Mouse (Mus musculus): ENCODE measurements around the gene Wrap73. TPM values are rescaled to one million over a fixed set of nuclear protein-coding genes. Genes with fewer than 3 reads are reported as not detected.

Wrap73 gene
- polyA plus RNA-seq, 1 experiment from 2014 or later, result 28.5 TPM

DNA sequence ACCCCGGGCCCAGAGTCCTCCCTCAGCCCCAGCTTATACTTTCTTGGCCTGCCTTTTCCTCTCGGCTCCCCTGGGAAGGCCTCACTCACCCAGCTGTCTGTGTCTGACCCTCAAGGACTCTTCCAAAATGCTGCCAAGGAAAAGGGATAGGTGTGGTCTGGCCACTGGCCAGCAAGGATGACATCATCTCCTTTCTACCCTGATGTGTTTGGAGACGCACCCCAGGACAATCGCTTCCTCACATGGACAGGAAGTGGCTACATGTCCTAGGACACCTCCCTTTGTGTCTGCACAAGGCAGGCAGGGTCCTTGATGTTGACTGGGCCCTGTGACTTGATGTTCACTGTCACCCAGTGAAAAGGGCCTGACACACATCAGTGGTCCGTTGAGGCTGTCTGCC lies 63.2 kb downstream of the Wrap73 start:
- H3K27me3 ChIP-seq (ENCODE audit: insufficient read depth, low read length), result no peaks in the 10 kb centered on the region
- no peaks in the 10 kb centered on the region for H3K36me3 ChIP-seq (ENCODE audit: insufficient read depth, low read length)
- H3K4me3 ChIP-seq (replicated peaks; ENCODE audit: low read depth, low read length), result no peak overlapping the region
- H3K4me2 ChIP-seq (ENCODE audit: low read length), result no peak overlapping the region
- no peak overlapping the region for H3K9ac ChIP-seq (ENCODE audit: low read depth, low read length)
- no peak overlapping the region for H3K27ac ChIP-seq
- H3K4me1 ChIP-seq (replicated peaks; ENCODE audit: insufficient read depth, low read length), result 0 out of 2 replicates have a peak, but pooled peaks cover 3% of the 10 kb centered on the region
- ATAC-seq (replicated peaks; ENCODE audit: low FRiP score, low read depth) (no peak), DNase-seq (ENCODE audit: low spot score) (no peak)
- 73% methylated on average over 5 of the region's 5 CpGs for WGBS
- TF ChIP-seq CTCF (IDR thresholded peaks at IDR 0.05; ENCODE audit: low read depth), result no peak
- no peaks in the 10 kb centered on the region for H3K9me3 ChIP-seq (replicated peaks; ENCODE audit: low read length)

DNA sequence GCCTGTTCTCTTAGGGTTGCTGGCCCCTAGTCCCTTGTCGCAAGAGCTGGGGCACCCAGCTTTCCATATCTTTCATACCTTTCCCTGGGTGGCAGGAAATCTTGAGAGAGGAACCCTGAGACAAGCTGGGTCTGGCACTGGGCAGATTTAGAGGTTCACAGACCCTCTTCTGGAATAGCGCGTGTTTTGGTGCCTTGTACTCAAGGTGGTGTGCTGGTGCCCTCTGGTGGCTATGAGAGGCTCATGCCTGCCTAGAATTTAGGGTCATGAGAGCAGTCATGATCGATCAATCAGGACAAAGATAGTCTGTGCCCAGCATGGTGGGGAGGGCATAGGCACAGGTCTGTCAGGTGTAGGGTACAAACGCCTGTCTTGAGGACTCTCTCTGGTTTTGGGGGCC lies 65.1 kb downstream of the Wrap73 start:
- no peak overlapping the region for H3K4me2 ChIP-seq (ENCODE audit: low read length)
- no peak overlapping the region for H3K4me3 ChIP-seq (replicated peaks; ENCODE audit: low read depth, low read length)
- ATAC-seq (replicated peaks; ENCODE audit: low FRiP score, low read depth) (no peak), DNase-seq (ENCODE audit: low spot score) (peak; percentile 84)
- H3K9me3 ChIP-seq (replicated peaks; ENCODE audit: low read length), result no peaks in the 10 kb centered on the region
- no peaks in the 10 kb centered on the region for H3K27me3 ChIP-seq (ENCODE audit: insufficient read depth, low read length)
- H3K27ac ChIP-seq, result no peak overlapping the region
- WGBS, result 16% methylated on average over 5 of the region's 5 CpGs
- peak; percentile 96 for TF ChIP-seq CTCF (IDR thresholded peaks at IDR 0.05; ENCODE audit: low read depth)
- H3K36me3 ChIP-seq (ENCODE audit: insufficient read depth, low read length), result no peaks in the 10 kb centered on the region
- no peak overlapping the region for H3K9ac ChIP-seq (ENCODE audit: low read depth, low read length)
- H3K4me1 ChIP-seq (replicated peaks; ENCODE audit: insufficient read depth, low read length), result 0 out of 2 replicates have a peak, but pooled peaks cover 3% of the 10 kb centered on the region

DNA sequence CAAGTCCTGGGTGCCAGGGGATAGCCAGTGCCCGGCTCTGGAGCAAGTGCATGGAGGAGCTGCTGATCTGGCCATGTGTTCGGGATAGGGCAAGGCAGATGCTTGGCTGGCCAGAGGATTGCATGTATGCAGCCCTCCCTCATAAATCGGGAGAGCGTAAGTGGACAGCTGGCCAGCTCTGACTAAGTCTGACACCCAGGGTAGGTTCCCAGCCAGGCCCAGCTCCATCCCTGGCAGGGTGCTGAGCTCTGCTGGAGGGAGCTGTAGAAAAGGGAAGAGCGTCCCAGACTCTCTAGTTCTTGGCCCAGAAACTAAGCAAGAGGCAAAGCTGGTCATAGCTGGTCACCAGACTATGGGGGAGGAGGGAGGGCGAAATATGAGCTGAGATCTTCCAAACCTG lies 66.9 kb downstream of the Wrap73 start:
- no peak for TF ChIP-seq CTCF (IDR thresholded peaks at IDR 0.05; ENCODE audit: low read depth)
- Histone ChIP-seq H3K27ac (no peak overlapping the region), H3K4me1 (replicated peaks; ENCODE audit: insufficient read depth, low read length) (0 out of 2 replicates have a peak, but pooled peaks cover 3% of the 10 kb centered on the region), H3K9ac (ENCODE audit: low read depth, low read length) (no peak overlapping the region), H3K9me3 (replicated peaks; ENCODE audit: low read length) (no peaks in the 10 kb centered on the region), H3K36me3 (ENCODE audit: insufficient read depth, low read length) (no peaks in the 10 kb centered on the region), H3K4me2 (ENCODE audit: low read length) (no peak overlapping the region), H3K27me3 (ENCODE audit: insufficient read depth, low read length) (no peaks in the 10 kb centered on the region), H3K4me3 (replicated peaks; ENCODE audit: low read depth, low read length) (no peak overlapping the region)
- WGBS, result 46% methylated on average over 6 of the region's 6 CpGs
- no peak for ATAC-seq (replicated peaks; ENCODE audit: low FRiP score, low read depth)
- no peak for DNase-seq (ENCODE audit: low spot score)

- Histone ChIP-seq H3K27ac (no peak overlapping the region), H3K27me3 (ENCODE audit: insufficient read depth, low read length) (no peaks in the 10 kb centered on the region), H3K4me2 (ENCODE audit: low read length) (no peak overlapping the region), H3K4me3 (replicated peaks; ENCODE audit: low read depth, low read length) (no peak overlapping the region), H3K4me1 (replicated peaks; ENCODE audit: insufficient read depth, low read length) (0 out of 2 replicates have a peak, but pooled peaks cover 3% of the 10 kb centered on the region), H3K9me3 (replicated peaks; ENCODE audit: low read length) (no peaks in the 10 kb centered on the region), H3K36me3 (ENCODE audit: insufficient read depth, low read length) (no peaks in the 10 kb centered on the region), H3K9ac (ENCODE audit: low read depth, low read length) (no peak overlapping the region)
- no peak for ATAC-seq (replicated peaks; ENCODE audit: low FRiP score, low read depth)
- no peak for DNase-seq (ENCODE audit: low spot score)
- no peak for TF ChIP-seq CTCF (IDR thresholded peaks at IDR 0.05; ENCODE audit: low read depth)
- WGBS, result 22% methylated on average over 3 of the region's 3 CpGs
Measured at GRCm38 (mm10) chr4:154209825-154210224, 67.7 kb downstream of the Wrap73 start.

DNA sequence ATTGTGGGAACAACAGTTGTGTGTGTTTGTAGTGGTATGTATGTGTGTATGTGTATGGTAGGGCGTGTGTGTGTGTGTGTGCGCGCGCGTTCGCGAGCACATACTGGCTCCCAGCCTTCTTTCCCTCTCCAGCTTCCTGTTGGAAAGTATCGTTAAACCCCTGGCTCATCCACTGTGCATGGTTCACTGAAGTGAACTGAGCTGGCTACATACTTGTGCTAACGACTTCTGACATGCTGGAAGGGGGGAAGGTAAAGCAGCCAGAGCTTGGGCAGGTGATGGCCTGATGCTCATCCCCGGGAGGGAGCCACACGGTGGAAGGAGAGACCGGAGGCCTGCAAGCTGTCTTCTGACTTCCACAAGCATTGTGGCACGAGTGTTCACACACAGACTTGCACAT lies 69.3 kb downstream of the Wrap73 start:
- Histone ChIP-seq H3K4me2 (ENCODE audit: low read length) (no peak overlapping the region), H3K4me3 (replicated peaks; ENCODE audit: low read depth, low read length) (no peak overlapping the region), H3K9ac (ENCODE audit: low read depth, low read length) (no peak overlapping the region), H3K9me3 (replicated peaks; ENCODE audit: low read length) (no peaks in the 10 kb centered on the region), H3K4me1 (replicated peaks; ENCODE audit: insufficient read depth, low read length) (0 out of 2 replicates have a peak, but pooled peaks cover 3% of the 10 kb centered on the region), H3K27me3 (ENCODE audit: insufficient read depth, low read length) (no peaks in the 10 kb centered on the region), H3K27ac (no peak overlapping the region), H3K36me3 (ENCODE audit: insufficient read depth, low read length) (no peaks in the 10 kb centered on the region)
- ATAC-seq (replicated peaks; ENCODE audit: low FRiP score, low read depth) (no peak), DNase-seq (ENCODE audit: low spot score) (no peak)
- no peak for TF ChIP-seq CTCF (IDR thresholded peaks at IDR 0.05; ENCODE audit: low read depth)
- WGBS, result 77% methylated on average over 13 of the region's 13 CpGs

DNA sequence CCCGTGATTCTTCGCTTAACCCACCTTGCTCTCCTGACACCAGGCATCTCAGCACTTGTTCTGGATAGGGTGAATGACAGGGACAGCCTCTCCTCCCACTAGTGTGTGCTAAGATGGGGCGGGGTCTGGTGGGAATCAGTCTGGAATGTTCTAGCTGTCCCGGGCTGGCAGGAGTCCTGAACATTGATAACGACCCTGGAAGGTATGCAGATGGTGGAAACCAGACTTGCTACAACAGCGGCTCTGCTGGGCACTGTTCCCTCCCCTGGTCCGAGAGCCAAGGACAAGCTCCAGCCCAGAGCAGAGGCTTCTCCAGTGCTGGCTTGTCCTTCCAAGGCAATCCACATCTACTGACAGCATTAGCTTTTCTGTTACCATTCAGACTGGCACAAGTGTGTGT lies 71.4 kb downstream of the Wrap73 start:
- H3K27me3 ChIP-seq (ENCODE audit: insufficient read depth, low read length), result no peaks in the 10 kb centered on the region
- no peak overlapping the region for H3K4me2 ChIP-seq (ENCODE audit: low read length)
- no peak for DNase-seq (ENCODE audit: low spot score)
- H3K9me3 ChIP-seq (replicated peaks; ENCODE audit: low read length), result no peaks in the 10 kb centered on the region
- no peak overlapping the region for H3K4me3 ChIP-seq (replicated peaks; ENCODE audit: low read depth, low read length)
- no peak overlapping the region for H3K27ac ChIP-seq
- no peak for ATAC-seq (replicated peaks; ENCODE audit: low FRiP score, low read depth)
- 57% methylated on average over 7 of the region's 7 CpGs for WGBS
- no peaks in the 10 kb centered on the region for H3K36me3 ChIP-seq (ENCODE audit: insufficient read depth, low read length)
- H3K4me1 ChIP-seq (replicated peaks; ENCODE audit: insufficient read depth, low read length), result 0 out of 2 replicates have a peak, but pooled peaks cover 3% of the 10 kb centered on the region
- H3K9ac ChIP-seq (ENCODE audit: low read depth, low read length), result no peak overlapping the region
- TF ChIP-seq CTCF (IDR thresholded peaks at IDR 0.05; ENCODE audit: low read depth), result no peak

DNA sequence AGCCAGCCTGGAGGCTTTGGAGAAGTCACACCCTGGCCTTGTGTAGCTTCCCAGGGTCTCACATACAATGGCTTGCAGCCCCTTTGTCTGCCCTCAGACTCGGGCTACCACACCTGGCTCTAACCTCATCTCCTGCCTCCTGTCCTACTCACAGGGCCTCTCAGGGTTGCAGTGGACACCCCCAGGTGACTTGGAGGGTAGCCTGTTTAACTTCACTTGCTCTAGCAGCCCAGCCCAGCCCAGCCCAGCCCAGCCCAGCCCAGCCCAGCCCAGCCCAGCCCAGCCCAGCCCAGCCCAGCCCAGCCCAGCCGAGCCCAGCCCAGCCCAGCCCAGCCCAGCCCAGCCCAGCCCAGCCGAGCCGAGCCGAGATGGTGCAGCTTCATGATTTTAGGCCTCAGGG lies 71.9 kb downstream of the Wrap73 start:
- TF ChIP-seq CTCF (IDR thresholded peaks at IDR 0.05; ENCODE audit: low read depth), result no peak
- DNase-seq (ENCODE audit: low spot score) (no peak), ATAC-seq (replicated peaks; ENCODE audit: low FRiP score, low read depth) (no peak; the same call in 1 of the 2 replicates)
- Histone ChIP-seq H3K9ac (ENCODE audit: low read depth, low read length) (no peak overlapping the region), H3K27me3 (ENCODE audit: insufficient read depth, low read length) (no peaks in the 10 kb centered on the region), H3K27ac (no peak overlapping the region), H3K9me3 (replicated peaks; ENCODE audit: low read length) (no peaks in the 10 kb centered on the region), H3K4me2 (ENCODE audit: low read length) (no peak overlapping the region), H3K4me3 (replicated peaks; ENCODE audit: low read depth, low read length) (no peak overlapping the region), H3K4me1 (replicated peaks; ENCODE audit: insufficient read depth, low read length) (0 out of 2 replicates have a peak, but pooled peaks cover 3% of the 10 kb centered on the region), H3K36me3 (ENCODE audit: insufficient read depth, low read length) (no peaks in the 10 kb centered on the region)
- 20% methylated on average over 4 of the region's 5 CpGs for WGBS

Other genes with a start within 250 kb of the Wrap73 start
- 93.3 and 94.8 TPM in 2 replicates for gene A430005L14Rik, start 185.1 kb upstream of the Wrap73 start, polyA plus RNA-seq (2015; fragmentation: Nextera tagmentation; extraction: Ambion mirVana)
- gene Dffb, start 167.2 kb upstream of the Wrap73 start, polyA plus RNA-seq (2015; fragmentation: Nextera tagmentation; extraction: Ambion mirVana), result 9.7 and 10.7 TPM in 2 replicates
- gene Cep104, start 167.2 kb upstream of the Wrap73 start, polyA plus RNA-seq (2015; fragmentation: Nextera tagmentation; extraction: Ambion mirVana), result 8.7 and 10.9 TPM in 2 replicates
- gene Lrrc47, start 130.6 kb upstream of the Wrap73 start, polyA plus RNA-seq (2015; fragmentation: Nextera tagmentation; extraction: Ambion mirVana), result 20.3 and 22.7 TPM in 2 replicates
- 98.9 and 100.0 TPM in 2 replicates for gene Smim1, start 116.1 kb upstream of the Wrap73 start, polyA plus RNA-seq (2015; fragmentation: Nextera tagmentation; extraction: Ambion mirVana)
- 0.05 and 0.08 TPM in 2 replicates for gene Ccdc27, start 99.7 kb upstream of the Wrap73 start, polyA plus RNA-seq (2015; fragmentation: Nextera tagmentation; extraction: Ambion mirVana)
- 0.25 and 0.26 TPM in 2 replicates for gene Trp73, start 2.2 kb upstream of the Wrap73 start, polyA plus RNA-seq (2015; fragmentation: Nextera tagmentation; extraction: Ambion mirVana)
- gene Tprgl, start 18.3 kb downstream of the Wrap73 start, polyA plus RNA-seq (2015; fragmentation: Nextera tagmentation; extraction: Ambion mirVana), result 154 and 172 TPM in 2 replicates
- gene Megf6, start 28.4 kb downstream of the Wrap73 start, polyA plus RNA-seq (2015; fragmentation: Nextera tagmentation; extraction: Ambion mirVana), result 5.0 and 5.8 TPM in 2 replicates
- gene Arhgef16, start 159.3 kb downstream of the Wrap73 start, polyA plus RNA-seq (2015; fragmentation: Nextera tagmentation; extraction: Ambion mirVana), result 39.8 and 44.6 TPM in 2 replicates
- gene B230104I21Rik, start 193.8 kb downstream of the Wrap73 start, polyA plus RNA-seq (2015; fragmentation: Nextera tagmentation; extraction: Ambion mirVana), result not detected in 2 replicates

All from kidney, postnatal 0 days (tissue).